Mouse (Mus musculus) neutrophil, adult 5-6 weeks (primary cell): ENCODE results near the gene Cmtm6. TPM values are rescaled to one million over a fixed set of nuclear protein-coding genes. Genes with fewer than 3 reads are reported as not detected.

Experiments used
- ATAC-seq: fragments of 151-379, 151-347 bp; 2 replicates; pipeline ENCODE4 v1.8.0; 2017; ENCODE audit warnings: mild to moderate bottlenecking, moderate TSS enrichment; ENCODE audit not compliant: insufficient number of reproducible peaks, poor library complexity, low FRiP score, severe bottlenecking; ENCODE audit errors: extremely low read depth
- total RNA-seq: library from RNA; stranded (forward); fragments of 200-1000 nt; gene quantifications from 2 replicates; pipeline ENCODE4 v1.2.3, GENCODE M21; 2017

Cmtm6 gene
- total RNA-seq, 1 experiment from 2014 or later = 301 TPM

DNA sequence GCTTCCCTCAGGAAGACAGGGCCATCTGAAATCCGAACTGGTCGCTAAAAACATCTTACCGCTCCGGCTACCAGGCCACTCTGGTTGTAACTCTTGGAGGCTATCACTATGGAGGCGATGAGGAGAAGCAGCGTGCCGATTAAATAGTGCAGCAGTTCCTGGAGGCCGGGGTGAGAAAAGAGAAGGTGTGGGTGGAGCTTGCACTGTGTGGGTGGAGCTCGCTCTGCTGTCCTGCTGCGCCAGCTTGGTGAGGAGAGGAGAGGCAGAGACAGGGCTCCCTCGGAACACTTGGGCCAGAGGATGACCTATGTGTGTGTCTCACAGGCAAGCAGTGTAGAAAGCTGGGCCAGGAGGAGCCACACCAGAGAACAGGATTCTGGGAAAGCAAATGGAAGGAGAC is 30.9 kb downstream of the Cmtm6 start:
- ATAC-seq = no peak

DNA sequence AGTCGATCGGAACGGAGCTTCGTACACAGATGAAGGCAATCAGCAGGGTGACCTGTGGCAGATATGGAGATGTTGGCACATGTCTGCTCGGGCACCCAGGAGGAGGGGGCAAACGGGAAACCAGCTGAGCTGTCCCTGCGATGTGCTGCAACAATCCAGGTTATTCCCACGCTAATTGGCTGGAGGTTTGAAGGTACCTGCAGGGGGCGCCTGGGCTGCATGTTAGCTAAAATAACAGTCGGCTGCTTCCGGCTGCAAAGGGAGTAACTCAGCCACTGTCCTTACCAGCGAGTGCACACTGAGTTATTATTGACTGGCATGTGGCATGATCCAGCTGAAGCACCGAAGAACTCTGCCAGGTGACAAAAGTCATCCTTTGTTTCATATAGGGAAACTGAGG is 32.4 kb downstream of the Cmtm6 start:
- ATAC-seq = peak; percentile 45; the same call in 1 of the 2 replicates

DNA sequence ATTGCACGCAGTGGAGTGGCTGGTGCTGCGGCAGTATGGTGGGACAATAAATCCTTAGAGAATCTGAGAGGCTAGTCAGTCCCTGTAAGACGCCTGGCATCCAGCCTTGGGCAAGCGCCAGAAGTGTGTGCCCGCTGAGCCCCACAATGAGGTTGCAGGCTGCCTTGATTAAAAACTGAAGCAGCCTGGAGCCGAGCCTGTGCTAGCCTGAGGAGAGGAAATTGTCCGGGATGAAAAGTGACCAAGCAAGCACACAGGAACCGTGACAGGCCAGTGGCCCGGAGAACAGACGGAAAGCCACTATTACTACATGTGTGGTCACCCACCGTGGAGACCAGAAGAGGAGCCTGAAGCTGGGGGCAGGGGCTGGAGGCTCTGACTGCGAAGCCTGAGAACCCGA is 36.1 kb downstream of the Cmtm6 start:
- no peak for ATAC-seq

DNA sequence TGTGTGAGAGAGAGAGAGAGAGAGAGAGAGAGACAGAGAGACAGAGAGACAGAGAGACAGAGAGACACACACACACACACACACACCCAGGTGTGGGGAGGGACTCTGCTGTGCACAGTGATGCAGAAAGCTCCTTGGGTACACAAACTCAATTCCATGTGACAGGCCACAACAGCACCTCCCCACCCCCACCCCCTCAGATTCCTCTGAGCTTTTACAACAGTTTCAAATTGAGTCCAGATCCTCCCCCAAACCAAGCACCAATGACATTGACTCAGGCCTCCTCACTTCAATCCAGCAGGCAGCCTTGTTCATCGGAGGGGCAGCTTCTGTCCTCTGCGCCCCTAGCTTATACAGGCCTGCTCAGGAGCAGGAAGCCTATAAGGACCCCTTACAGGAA is 36.6 kb downstream of the Cmtm6 start:
- no peak for ATAC-seq

DNA sequence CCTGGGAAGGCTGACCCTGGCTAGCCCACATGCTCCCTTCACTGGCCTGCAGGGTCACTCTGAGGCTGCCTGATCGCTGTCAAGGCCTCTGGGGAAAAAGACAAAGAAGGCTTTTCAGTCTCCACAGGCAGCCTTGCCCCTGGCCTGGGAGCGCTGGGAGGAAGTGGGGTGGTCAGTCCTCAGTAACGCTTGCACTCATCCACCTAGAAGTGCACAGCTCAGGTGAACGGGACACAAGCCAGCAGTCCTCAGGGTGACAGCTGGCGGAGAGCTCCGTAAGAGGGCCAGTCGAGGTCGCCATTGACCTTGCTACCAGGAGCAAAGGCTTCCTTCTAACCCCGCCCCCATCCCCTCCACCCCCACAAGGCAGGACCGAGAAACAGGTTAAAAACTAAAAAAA is 37.1 kb downstream of the Cmtm6 start:
- ATAC-seq = no peak; the same call in 1 of the 2 replicates

DNA sequence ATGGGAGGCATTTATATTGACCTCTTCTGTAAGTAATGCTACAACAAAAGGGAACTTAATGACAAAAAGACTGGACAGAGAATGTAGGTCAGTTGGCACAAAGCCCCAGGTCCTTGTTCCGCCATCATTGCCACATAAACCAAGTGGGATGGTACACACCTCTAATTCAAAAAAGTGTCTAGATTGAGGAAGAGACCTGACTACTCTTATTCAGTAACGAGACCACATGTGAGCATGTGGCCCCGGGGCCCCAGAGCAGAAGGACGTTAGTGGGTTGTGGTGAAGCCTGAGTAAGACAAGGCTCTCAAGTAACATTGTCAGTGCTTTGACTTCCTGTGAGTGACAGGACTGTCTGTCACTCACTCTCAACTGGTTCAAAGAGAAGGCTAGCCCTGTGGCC is 39.3 kb downstream of the Cmtm6 start:
- peak; percentile 79 for ATAC-seq

DNA sequence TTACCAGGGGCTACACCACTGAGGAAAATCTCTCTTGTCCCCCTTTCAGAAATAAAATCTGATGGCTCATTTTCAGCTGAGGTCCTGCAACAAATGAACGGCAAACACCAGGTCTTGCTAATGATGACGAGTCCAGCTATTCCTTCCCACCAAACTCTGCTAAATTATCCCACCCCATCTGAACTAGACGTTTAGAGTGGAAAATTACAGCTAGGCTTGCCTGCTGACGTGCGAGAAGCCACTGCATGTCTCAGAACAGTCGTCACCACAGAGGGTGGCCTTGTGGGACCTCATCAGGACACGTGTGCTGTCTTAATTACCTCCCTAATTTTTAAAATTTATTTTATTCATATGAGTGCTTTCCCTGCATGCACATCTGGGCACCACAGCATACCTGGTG is 40.6 kb downstream of the Cmtm6 start:
- no peak for ATAC-seq

DNA sequence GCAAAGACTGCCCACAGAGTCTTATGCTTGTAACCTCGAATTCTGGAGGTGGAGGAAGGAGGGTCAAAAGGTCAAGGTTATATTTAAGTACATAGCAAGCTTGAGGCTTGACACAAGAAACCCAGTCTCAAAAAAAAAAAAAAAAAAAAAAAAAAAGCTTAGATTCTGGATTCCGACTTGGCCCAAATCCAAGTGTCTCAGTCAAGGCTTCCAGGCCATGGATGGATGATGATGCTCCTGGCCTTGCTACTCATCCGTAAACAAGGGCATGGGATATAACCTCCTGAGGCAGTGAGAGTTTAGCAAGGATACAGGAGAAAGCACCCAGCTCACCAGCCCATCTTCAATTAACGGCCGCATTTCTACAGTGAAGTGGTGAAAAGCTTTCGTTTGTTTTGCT is 43.7 kb downstream of the Cmtm6 start:
- ATAC-seq = no peak

DNA sequence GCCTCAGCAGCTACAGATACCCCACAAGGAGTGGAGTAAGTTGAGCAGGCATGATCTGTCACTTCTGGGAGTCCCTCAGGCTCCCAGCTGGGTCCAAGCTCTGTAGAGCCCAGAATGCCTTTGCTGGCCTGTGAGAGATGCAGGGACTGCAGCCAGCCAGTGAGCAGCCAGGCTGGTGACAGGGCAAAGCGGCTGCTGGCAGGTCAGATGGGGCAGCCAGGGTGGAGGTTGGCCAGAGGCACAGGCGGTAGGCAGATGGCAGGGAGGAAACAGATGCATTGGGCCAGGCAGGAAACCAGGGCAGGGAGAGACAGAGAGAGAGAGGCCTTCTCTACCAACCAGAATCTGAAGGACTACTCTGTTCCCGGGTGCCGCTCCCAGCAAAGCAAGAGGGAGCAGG is 44.4 kb downstream of the Cmtm6 start:
- no peak for ATAC-seq

DNA sequence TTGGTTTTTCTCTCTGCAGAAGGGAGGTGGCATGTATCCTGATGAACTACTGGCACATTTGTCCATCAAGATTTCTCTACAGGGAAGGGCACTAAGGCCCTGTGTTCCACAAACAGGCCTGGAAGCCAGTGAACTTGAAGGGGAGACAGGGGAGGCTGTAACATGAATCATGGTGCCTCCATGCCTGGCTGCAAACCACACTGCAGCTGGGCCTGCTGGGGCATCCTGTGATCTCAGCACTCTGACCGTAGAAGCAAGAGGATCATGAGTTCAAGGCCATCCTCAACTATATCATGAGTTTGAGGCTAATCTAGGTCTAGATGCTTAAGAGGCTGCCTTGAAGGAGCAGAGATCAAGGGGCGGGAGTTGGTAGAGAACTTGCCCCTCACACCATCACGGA is 45.4 kb downstream of the Cmtm6 start:
- ATAC-seq = no peak

DNA sequence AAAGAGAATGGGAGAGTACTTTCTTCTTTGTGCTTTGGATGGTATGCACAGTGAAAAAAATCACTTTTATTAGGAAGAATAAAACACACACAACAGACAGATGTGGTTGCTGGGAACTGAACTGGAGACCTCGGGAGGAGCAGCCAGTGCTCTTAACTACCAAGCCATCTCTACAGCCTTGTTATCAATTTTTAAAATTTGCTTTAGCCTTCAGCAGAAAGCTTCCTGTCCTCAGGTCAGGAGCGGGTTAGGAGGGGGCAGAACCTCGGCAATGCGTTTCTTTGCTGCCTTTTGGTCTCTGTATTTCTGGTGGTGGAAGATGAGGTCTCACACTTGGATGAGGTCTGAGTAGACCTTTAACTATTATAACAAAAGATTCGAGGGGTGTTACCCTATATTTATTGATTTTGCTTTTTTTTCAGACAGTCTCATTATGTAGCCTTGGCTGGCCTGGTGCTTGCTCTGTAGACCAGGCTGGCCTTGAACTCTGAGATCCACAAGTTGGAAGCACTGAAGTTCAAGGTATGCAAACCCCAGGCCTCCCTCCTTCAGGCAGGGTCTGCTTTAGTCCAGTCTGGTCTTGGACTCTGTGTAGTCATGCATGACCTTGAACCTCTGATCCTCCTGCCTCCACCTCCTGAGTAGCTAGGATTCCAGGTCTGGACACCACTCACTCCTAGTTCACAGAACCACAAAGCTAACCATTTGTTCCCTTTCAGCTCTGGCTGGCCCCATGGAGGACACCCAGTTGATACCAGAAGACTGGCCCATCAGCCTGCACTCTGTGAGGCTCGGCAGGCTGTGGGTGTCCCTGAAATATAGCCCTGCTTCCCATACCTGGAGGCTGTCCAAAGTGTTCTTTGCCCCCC is 46.5 kb downstream of the Cmtm6 start:
- no peak for ATAC-seq

DNA sequence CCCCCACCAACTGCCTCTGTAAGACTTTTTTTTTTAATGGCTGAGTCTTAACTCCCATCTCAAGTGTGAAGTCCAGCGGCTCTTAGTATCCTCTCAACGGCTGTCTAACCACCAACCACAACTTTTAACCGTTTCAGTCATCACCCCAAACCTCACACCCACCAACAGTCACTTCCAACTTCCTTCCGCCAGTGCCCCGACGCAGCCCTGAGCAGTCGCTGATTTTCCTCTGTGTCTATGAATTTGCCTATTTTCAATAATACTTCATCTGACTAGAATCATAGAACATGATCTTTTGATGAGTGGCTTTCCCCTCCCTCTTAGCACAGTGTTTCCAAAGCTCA is 47.1 kb downstream of the Cmtm6 start:
- ATAC-seq = peak; percentile 18; the same call in 1 of the 2 replicates

DNA sequence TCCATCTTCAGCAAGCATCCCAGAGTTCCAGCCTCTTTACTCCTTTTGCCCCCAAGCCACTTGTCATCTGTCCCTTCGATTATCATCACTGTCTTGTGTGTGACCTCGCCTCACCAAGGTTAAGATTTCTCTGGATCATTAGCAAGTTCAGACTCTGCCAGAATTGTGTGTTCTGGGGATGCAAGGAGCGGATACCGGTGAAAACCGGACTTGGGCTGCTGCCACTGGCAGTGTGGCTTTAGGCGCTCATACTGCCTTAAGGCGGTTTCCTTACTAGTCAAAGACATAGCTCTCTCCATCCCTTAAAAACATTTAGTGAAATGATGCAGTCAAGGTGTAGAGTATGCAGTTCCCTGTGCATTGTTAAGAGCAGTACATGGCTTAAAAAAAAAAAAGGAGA is 48.0 kb downstream of the Cmtm6 start:
- ATAC-seq = no peak

DNA sequence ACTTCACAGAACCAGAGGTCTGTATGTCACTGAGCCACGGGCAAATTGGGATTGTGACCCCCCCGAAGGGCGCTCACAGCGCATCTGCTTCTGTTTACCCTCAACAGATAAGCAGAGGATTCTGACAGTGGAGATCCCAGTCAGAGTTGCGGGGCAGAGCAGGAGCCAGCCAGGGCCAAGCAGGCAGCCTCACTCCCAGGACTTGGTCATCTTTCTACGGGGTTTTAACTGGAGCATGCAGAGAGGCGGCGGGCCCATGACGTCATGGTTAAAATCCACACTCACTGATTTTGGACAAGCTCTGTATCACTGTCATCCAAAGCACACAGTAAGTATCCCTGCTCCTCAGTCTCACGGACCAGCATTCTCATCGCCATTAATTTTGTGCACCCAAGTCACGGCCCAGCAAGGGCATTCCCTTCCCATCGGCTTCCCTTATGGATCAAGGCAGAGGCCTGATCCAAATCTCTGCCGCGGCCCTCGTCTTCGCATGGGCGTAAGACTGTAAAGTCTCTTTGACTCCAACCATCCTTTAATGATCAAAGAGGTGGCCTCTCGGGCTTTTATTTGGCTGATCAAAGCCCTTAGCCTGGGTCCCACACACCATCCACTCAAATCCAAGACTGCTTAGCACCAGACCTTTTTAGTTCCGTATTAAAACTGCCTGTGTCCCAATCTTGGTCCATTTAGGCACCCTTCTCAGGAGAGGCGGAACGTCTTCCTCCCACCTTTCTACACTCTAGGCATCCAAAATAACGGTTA is 49.2 kb downstream of the Cmtm6 start:
- ATAC-seq = 0 out of 2 replicates have a peak, but pooled peaks have one; percentile 11

DNA sequence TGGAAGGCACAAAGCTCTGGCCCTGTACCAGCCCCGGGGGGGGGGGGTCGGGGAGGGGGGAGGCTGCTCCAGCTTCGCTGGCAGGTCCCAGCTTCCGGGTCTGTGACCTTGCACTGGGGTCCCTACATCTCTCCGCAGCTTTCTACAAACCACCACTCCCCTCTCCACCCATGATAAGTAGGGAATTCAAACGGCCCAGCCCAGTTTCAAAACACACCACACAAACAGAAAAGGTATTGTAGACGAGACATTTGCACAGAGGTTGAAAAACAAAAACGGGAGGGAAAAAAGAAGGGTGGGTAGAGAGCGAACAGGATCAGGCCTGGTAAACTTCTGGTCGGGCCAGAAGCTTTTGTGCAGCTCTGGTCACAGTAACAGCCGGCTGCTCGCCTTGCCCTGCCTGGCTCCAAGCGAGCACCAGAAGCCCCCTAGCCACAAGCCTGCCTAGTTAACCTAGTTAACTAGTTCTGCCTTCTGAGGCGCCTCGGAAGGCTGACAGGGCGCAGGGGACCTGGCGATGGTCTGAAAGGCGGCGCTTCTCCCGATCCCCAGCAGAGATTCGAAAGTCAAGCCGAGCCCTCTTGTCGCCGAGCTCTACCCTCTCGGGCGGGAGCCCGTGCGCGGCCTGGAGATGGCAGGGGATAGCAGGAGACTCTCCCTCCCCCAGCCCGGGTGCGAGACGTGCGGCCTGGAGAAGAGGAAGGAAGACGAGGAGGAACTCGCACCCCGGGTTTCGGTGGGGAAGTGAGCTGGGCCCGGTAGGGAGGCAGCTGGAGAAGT is 50.0 kb downstream of the Cmtm6 start:
- ATAC-seq = peak; percentile 36

DNA sequence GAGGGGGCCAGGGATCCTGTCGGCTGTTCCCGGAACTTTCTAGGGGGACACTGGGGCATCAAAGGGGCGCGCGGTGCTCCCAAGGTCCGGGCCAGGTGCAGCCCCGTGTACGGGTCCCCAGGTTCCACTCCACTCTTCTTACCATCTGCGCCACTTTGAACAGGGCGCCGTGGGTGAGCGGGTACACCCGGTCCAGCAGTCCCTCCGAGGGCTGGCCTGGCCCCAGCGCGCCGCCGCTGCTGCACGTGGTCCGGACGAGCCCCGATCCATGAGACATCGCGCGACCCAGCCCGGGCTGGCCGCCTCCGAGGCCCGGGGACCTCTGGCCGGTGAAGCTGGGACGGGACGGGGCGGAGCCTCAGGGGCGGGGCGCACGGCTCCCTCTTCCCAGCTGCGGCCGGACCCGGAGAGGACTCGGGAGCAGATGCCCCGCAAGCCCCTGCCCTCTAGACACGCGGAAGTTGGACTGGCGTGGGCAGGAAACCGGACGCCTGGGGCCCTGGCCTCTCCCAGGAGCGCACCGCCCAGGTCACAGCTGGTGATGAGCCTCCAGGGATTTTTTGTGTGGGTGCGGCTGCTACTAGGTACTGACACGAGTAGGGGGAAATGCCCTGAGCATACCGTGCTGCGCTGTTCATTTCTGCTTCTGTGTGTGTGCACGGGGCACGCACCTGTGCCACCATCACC is 50.8 kb downstream of the Cmtm6 start, which contains the start of gene Cmtm7:
TSS of gene Cmtm7 (minus strand) at position 331 of the 687 bp plus-strand sequence.
- ATAC-seq = peak; percentile 60

DNA sequence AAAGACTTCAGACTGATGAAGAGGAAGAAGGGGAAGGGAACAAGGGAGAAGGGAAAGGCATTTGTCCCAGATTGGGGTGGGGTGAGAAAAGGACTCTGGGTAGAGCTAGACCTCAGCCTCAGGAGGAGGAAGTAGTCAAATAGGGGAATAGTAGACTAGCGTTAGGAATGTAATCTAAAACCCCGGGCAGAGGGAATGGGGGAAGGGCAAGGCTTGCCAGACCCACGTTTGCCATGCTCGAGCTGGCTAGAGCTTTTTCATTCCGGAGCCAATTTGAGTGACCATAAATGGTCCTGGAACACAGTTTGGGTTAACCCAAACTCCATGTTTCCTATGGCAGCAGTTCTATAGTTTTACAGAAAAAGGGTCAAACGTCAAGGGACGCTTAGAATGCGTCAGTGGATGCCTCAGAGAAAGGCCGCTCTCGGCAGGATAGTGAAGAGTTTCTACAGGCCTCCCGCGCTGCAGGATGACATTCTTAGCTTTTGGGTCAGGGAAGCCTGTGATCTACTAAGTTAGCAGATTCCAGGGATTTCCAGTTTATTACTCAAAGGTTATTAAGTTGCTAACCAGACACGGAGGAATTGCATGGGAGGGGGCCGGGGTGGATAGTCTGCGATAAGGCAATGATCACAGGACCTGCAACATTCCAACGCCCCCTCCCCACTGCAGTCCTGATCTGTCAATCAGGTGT is 54.7 kb downstream of the Cmtm6 start:
- no peak for ATAC-seq

DNA sequence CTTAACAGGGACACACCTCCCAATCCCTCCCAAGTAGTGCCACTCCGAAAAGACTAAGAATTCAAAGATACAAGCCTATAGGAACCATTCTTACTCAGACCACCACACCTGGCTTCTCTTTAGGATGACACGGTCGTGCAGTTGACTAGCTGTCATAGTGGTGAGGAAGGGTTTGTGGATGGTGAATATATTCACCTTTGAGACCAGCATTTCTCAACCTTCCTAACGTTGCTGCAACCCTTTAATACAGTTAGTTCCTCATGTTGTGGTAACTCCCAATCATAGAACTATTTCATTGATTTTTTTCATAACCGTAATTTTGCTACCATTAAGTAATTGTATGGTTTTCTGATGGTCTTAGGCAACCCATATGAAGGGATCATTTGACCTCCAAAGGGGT is 56.2 kb downstream of the Cmtm6 start:
- peak; percentile 13; the same call in 1 of the 2 replicates for ATAC-seq
